Comparison of ENCODE assay signal across 14 mouse cellular contexts in the genomic region with DNA sequence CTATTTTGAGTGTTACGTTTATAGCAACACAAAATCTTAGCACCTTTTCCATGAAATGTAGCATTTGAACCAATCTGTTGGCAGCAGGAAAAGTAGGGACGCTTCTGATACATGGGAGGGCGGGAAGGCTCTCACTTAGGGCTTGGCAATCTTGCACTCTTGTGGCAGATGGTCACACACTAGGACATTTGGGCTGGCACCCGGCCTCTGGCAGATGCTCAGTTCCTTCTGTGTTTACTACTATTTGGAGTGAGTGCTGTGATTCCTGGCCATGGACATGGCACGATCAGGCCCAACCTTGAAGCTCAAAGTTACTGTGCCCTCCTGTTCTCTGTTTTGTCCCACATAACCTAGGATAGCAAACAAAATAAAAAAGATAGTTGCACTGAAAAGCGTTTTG.
A peak's percentile ranks its signal among the peaks of the same experiment; 100 is the strongest.
DNase-seq lines count a peak whose midpoint lies in the region; ATAC-seq and TF ChIP-seq lines count a peak whose summit lies in the region.
"Had no signal": no experiment of that assay in that cellular context is flagged by ENCODE, and none has a peak within 500 bp of the region (broad histone marks: within the 10 kb centered on the region; RNA-seq: fewer than 3 reads in every experiment).

No protein-coding gene starts in this region.

- 67% methylated on average over 6 of the region's 6 CpGs for WGBS in forebrain, embryonic 14.5 days
- WGBS in forebrain, embryonic 12.5 days, result 85% methylated on average over 6 of the region's 6 CpGs
- WGBS in hindbrain, postnatal 0 days, result 68% methylated on average over 6 of the region's 6 CpGs
- WGBS in hindbrain, embryonic 11.5 days, result 89% methylated on average over 6 of the region's 6 CpGs

- DNase-seq in forebrain, embryonic 14.5 days (ENCODE audit: low spot score), result peak; percentile 50
- peak; percentile 68 for DNase-seq in hindbrain, postnatal 0 days (ENCODE audit: low spot score)
- no peak for DNase-seq in hindbrain, embryonic 11.5 days (ENCODE audit: low spot score)
- DNase-seq in cerebellum, postnatal 25 days, result peak; percentile 94 to 97
- no peak for DNase-seq in thymus, adult 18-20 months
- no peak for DNase-seq in kidney, postnatal 36 days
- DNase-seq: lung, postnatal 4 days had no signal

- no peak overlapping the region for H3K27ac ChIP-seq in forebrain, embryonic 14.5 days (ENCODE audit: low read depth, low read length)
- no peak overlapping the region for H3K27ac ChIP-seq in forebrain, embryonic 12.5 days
- no peak overlapping the region for H3K27ac ChIP-seq in hindbrain, postnatal 0 days
- no peak overlapping the region for H3K27ac ChIP-seq in hindbrain, embryonic 11.5 days (ENCODE audit: low read depth, low read length)
- H3K27ac ChIP-seq: left cerebral cortex, adult 2 months; limb, embryonic 13.5 days; midbrain, embryonic 13.5 days had no signal

- no peak overlapping the region for H3K4me2 ChIP-seq in forebrain, embryonic 14.5 days (ENCODE audit: low read length)
- no peak overlapping the region for H3K4me2 ChIP-seq in forebrain, embryonic 12.5 days
- H3K4me2 ChIP-seq in hindbrain, postnatal 0 days (ENCODE audit: low read depth, low read length), result no peak overlapping the region
- no peak overlapping the region for H3K4me2 ChIP-seq in hindbrain, embryonic 11.5 days (replicated peaks; ENCODE audit: low read depth, low read length)
- H3K4me2 ChIP-seq: limb, embryonic 13.5 days; midbrain, embryonic 13.5 days had no signal

- H3K27me3 ChIP-seq in forebrain, embryonic 14.5 days (replicated peaks; ENCODE audit: control insufficient read depth, insufficient read depth, low read length), result no peaks in the 10 kb centered on the region
- no peaks in the 10 kb centered on the region for H3K27me3 ChIP-seq in forebrain, embryonic 12.5 days
- no peaks in the 10 kb centered on the region for H3K27me3 ChIP-seq in hindbrain, postnatal 0 days (ENCODE audit: insufficient read depth, low read length)
- no peaks in the 10 kb centered on the region for H3K27me3 ChIP-seq in hindbrain, embryonic 11.5 days (ENCODE audit: control insufficient read depth, insufficient read depth, low read length)
- H3K27me3 ChIP-seq: limb, embryonic 13.5 days; midbrain, embryonic 13.5 days; Patski had no signal

- H3K36me3 ChIP-seq in forebrain, embryonic 14.5 days (ENCODE audit: control insufficient read depth, insufficient read depth, low read length), result no peaks in the 10 kb centered on the region
- H3K36me3 ChIP-seq in forebrain, embryonic 12.5 days (replicated peaks), result no peaks in the 10 kb centered on the region
- no peaks in the 10 kb centered on the region for H3K36me3 ChIP-seq in hindbrain, postnatal 0 days (ENCODE audit: insufficient read depth, low read length)
- H3K36me3 ChIP-seq in hindbrain, embryonic 11.5 days (ENCODE audit: control insufficient read depth, insufficient read depth, low read length), result no peaks in the 10 kb centered on the region
- H3K36me3 ChIP-seq: limb, embryonic 13.5 days; midbrain, embryonic 13.5 days had no signal

- no peaks in the 10 kb centered on the region for H3K4me1 ChIP-seq in forebrain, embryonic 14.5 days (ENCODE audit: control insufficient read depth, insufficient read depth, low read length)
- no peaks in the 10 kb centered on the region for H3K4me1 ChIP-seq in forebrain, embryonic 12.5 days
- no peaks in the 10 kb centered on the region for H3K4me1 ChIP-seq in hindbrain, postnatal 0 days (ENCODE audit: insufficient read depth, low read length)
- no peaks in the 10 kb centered on the region for H3K4me1 ChIP-seq in hindbrain, embryonic 11.5 days (replicated peaks; ENCODE audit: control insufficient read depth, insufficient read depth, low read length)
- H3K4me1 ChIP-seq: limb, embryonic 13.5 days; midbrain, embryonic 13.5 days had no signal

- no peaks in the 10 kb centered on the region for H3K9me3 ChIP-seq in forebrain, embryonic 14.5 days (replicated peaks; ENCODE audit: control insufficient read depth, low read length)
- H3K9me3 ChIP-seq in forebrain, embryonic 12.5 days, result no peaks in the 10 kb centered on the region
- H3K9me3 ChIP-seq in hindbrain, postnatal 0 days (ENCODE audit: low read length), result no peaks in the 10 kb centered on the region
- no peaks in the 10 kb centered on the region for H3K9me3 ChIP-seq in hindbrain, embryonic 11.5 days (ENCODE audit: control insufficient read depth, low read length)
- H3K9me3 ChIP-seq: limb, embryonic 13.5 days; midbrain, embryonic 13.5 days had no signal

- ATAC-seq in forebrain, embryonic 14.5 days, result peak; percentile 61; the same call in 1 of the 2 replicates
- ATAC-seq in forebrain, embryonic 12.5 days (ENCODE audit: low FRiP score), result no peak
- peak; percentile 82 for ATAC-seq in hindbrain, postnatal 0 days
- no peak for ATAC-seq in hindbrain, embryonic 11.5 days (ENCODE audit: low FRiP score)
- ATAC-seq in cerebellum, adult (ENCODE audit: insufficient number of reproducible peaks, low FRiP score, low TSS enrichment), result peak; percentile 79
- ATAC-seq: midbrain, embryonic 13.5 days; Patski had no signal

- TF ChIP-seq CTCF in hindbrain, postnatal 0 days (IDR thresholded peaks at IDR 0.05; ENCODE audit: low read depth), result no peak

- no peak overlapping the region for H3K4me3 ChIP-seq in forebrain, embryonic 14.5 days (ENCODE audit: low read depth, low read length)
- H3K4me3 ChIP-seq in forebrain, embryonic 12.5 days (replicated peaks), result no peak overlapping the region
- no peak overlapping the region for H3K4me3 ChIP-seq in hindbrain, postnatal 0 days (ENCODE audit: low read length)
- no peak overlapping the region for H3K4me3 ChIP-seq in hindbrain, embryonic 11.5 days (ENCODE audit: low read depth, low read length)
- H3K4me3 ChIP-seq: erythroblast, embryonic 14.5 days; left cerebral cortex, adult 2 months; limb, embryonic 13.5 days; midbrain, embryonic 13.5 days had no signal

- no peak overlapping the region for H3K9ac ChIP-seq in forebrain, embryonic 14.5 days (ENCODE audit: low read length)
- H3K9ac ChIP-seq in forebrain, embryonic 12.5 days, result no peak overlapping the region
- no peak overlapping the region for H3K9ac ChIP-seq in hindbrain, postnatal 0 days (replicated peaks; ENCODE audit: low read length)
- no peak overlapping the region for H3K9ac ChIP-seq in hindbrain, embryonic 11.5 days (ENCODE audit: low read depth, low read length)
- H3K9ac ChIP-seq: limb, embryonic 13.5 days; midbrain, embryonic 13.5 days had no signal

Comparison
In these comparisons a context has a peak if more than half of its experiments do, and no peak if none do; other contexts are left out.
1. ATAC-seq: peak in forebrain, embryonic 14.5 days (single experiment), hindbrain, postnatal 0 days (single experiment) and cerebellum, adult (single experiment); none in forebrain, embryonic 12.5 days (single experiment) and hindbrain, embryonic 11.5 days (single experiment).
2. DNase-seq: peak in forebrain, embryonic 14.5 days (single experiment), hindbrain, postnatal 0 days (single experiment) and cerebellum, postnatal 25 days (2 of 2); none in hindbrain, embryonic 11.5 days (single experiment), thymus, adult 18-20 months (0 of 2) and kidney, postnatal 36 days (0 of 2).